Mouse (Mus musculus) limb, embryonic 13.5 days (tissue): ENCODE results near the gene Ptprf. TPM values are rescaled to one million over a fixed set of nuclear protein-coding genes. Genes with fewer than 3 reads are reported as not detected.

Experiments
- ATAC-seq: fragments of 200-750 bp; cut with Nextera tagmentation; 2 replicates; pipeline ENCODE4 v1.8.0; 2017; ENCODE audit warnings: low read depth, moderate number of reproducible peaks, moderate TSS enrichment; ENCODE audit not compliant: low FRiP score
- H3K27ac ChIP-seq: fragments of 300-500 bp; sonication (generic); 2 replicates; pipeline ENCODE4 v1.5.1; 2015; ENCODE audit warnings: inconsistent platforms, mild to moderate bottlenecking, moderate library complexity
- H3K27me3 ChIP-seq: fragments of 300-500 bp; sonication (generic); 2 replicates; pipeline ENCODE4 v1.6.1; 2015; ENCODE audit warnings: mild to moderate bottlenecking, inconsistent platforms
- H3K36me3 ChIP-seq: fragments of 300-500 bp; sonication (generic); 2 replicates; pipeline ENCODE4 v1.6.1; 2015; ENCODE audit warnings: inconsistent platforms, mild to moderate bottlenecking, moderate library complexity
- H3K4me1 ChIP-seq: fragments of 300-500 bp; sonication (generic); 2 replicates; pipeline ENCODE4 v1.6.1; 2015; ENCODE audit warnings: inconsistent platforms
- H3K4me2 ChIP-seq: fragments of 300-500 bp; sonication (generic); replicated peaks from 2 replicates; pipeline ENCODE4 v1.6.1; 2015; ENCODE audit warnings: inconsistent platforms, mild to moderate bottlenecking, moderate library complexity
- H3K4me3 ChIP-seq: fragments of 300-500 bp; sonication (generic); 2 replicates; pipeline ENCODE4 v1.5.1; 2015; ENCODE audit warnings: moderate library complexity, mild to moderate bottlenecking, inconsistent platforms
- H3K9ac ChIP-seq: fragments of 300-500 bp; sonication (generic); 2 replicates; pipeline ENCODE4 v1.6.1; 2015; ENCODE audit warnings: mild to moderate bottlenecking, inconsistent platforms
- H3K9me3 ChIP-seq: fragments of 300-500 bp; sonication (generic); 2 replicates; pipeline ENCODE4 v1.6.1; 2016; ENCODE audit warnings: inconsistent platforms
- WGBS: fragments of 180-500 bp; shearing (Covaris S2); methylation state at CpG from one replicate; pipeline ENCODE4 v1.1.7; 2015; 5-methylcytosine and 5-hydroxymethylcytosine counted together
- polyA plus RNA-seq: library from polyadenylated mRNA; unstranded; fragments of >200 nt; fragmentation: Nextera tagmentation; extraction: Ambion mirVana; gene quantifications from 2 replicates; pipeline ENCODE4 v1.2.1, GENCODE M21; 2015

The Ptprf gene
- polyA plus RNA-seq, 1 experiment from 2014 or later, result 58.1 TPM

DNA sequence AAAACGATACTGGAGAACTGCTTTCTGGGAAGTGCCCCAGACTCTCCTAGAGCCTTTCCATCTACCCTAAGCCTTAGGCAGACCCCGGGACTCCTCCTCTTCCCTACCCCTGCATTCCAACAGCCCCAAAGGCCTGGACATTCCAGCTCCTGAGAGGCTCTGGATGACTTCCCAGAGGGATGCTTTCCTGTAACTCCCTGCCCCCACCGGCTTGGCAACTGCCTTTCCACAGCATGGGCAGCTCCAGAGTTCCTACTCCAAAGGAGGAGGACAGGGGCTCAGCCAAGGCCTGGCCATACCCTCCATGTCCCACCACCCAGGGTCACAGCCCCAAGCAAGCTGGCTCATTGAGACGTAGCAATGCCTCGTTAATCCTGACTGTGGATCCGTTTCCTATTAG lies 21.2 kb downstream of the Ptprf start:
- peaks cover 44% of the 10 kb centered on the region for H3K4me1 ChIP-seq
- no peak for ATAC-seq
- 39% methylated on average over 6 of the region's 6 CpGs for WGBS
- no peaks in the 10 kb centered on the region for H3K9me3 ChIP-seq
- peaks cover 96% of the 10 kb centered on the region for H3K36me3 ChIP-seq
- no peaks in the 10 kb centered on the region for H3K27me3 ChIP-seq
- no peak overlapping the region for H3K4me2 ChIP-seq
- H3K4me3 ChIP-seq, result no peak overlapping the region
- H3K27ac ChIP-seq, result no peak overlapping the region
- no peak overlapping the region for H3K9ac ChIP-seq

DNA sequence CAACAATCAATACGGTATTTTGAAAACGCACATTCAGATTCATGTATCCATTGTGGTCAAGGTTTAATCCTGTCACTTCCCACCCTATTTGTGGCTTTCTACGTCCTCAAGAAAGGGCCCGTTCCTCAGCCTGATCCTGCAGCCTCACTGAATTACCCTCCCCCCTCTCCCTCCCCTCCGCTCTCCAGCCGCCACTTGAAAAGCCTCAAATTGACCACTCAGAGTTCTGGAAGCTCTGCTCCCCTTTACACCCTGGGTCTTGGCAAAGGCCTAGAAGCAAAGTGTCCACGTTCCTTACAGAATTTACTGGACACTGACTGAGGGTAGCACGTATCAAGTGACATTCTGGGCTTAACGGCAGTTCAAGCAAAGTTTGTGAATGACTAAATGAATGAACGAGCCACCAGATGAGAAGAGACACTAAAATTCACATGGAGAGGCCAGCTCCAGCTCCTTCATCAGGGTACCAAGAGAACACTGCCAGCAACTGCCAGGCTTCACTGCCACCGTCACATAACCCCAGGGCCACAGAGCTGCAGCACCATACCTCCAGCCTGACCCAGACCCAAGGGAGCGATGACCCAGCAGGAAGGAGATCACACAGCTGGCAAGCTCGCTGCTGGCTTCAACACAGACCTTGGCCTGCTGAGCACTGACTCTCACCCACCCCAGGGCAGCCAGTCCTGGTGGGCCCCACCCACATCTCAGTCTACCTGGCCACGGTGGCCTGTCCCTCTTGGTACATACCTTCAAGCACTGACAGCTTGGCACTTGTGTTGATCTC lies 22.6 kb downstream of the Ptprf start:
- WGBS, result 77% methylated on average over 14 of the region's 14 CpGs
- Histone ChIP-seq H3K27ac (no peak overlapping the region; the same call in 1 of the 2 replicates), H3K9me3 (no peaks in the 10 kb centered on the region), H3K27me3 (no peaks in the 10 kb centered on the region), H3K4me1 (peaks cover 33% of the 10 kb centered on the region), H3K4me3 (no peak overlapping the region), H3K4me2 (no peak overlapping the region), H3K36me3 (peaks cover 96% of the 10 kb centered on the region), H3K9ac (no peak overlapping the region)
- no peak for ATAC-seq

DNA sequence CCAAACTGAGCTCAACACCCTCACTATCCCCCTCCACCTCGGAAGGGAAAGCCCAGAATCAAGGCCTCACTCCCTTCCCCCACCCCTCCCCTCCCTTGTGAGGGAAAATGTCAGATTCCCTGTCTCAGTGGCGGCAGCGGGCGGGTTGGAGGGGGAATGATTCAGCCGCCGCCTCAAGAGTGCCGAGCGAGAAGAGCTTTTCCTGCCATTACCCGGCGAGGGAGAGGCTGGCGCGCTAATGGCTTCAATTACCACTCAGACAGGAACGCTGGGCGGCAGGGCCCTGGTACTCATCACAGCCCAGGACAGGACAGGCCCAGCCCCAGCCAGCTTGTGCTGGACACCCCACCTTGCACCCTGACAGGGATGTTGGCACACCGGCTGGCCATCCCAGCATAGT lies 25.6 kb downstream of the Ptprf start:
- peaks cover 60% of the 10 kb centered on the region for H3K4me1 ChIP-seq
- ATAC-seq, result no peak
- WGBS, result 15% methylated on average over 15 of the region's 15 CpGs
- no peaks in the 10 kb centered on the region for H3K27me3 ChIP-seq
- no peaks in the 10 kb centered on the region for H3K9me3 ChIP-seq
- H3K4me2 ChIP-seq, result no peak overlapping the region
- peaks cover 72% of the 10 kb centered on the region for H3K36me3 ChIP-seq
- H3K9ac ChIP-seq, result peak overlapping the region; percentile 32
- H3K27ac ChIP-seq, result no peak overlapping the region
- no peak overlapping the region for H3K4me3 ChIP-seq

DNA sequence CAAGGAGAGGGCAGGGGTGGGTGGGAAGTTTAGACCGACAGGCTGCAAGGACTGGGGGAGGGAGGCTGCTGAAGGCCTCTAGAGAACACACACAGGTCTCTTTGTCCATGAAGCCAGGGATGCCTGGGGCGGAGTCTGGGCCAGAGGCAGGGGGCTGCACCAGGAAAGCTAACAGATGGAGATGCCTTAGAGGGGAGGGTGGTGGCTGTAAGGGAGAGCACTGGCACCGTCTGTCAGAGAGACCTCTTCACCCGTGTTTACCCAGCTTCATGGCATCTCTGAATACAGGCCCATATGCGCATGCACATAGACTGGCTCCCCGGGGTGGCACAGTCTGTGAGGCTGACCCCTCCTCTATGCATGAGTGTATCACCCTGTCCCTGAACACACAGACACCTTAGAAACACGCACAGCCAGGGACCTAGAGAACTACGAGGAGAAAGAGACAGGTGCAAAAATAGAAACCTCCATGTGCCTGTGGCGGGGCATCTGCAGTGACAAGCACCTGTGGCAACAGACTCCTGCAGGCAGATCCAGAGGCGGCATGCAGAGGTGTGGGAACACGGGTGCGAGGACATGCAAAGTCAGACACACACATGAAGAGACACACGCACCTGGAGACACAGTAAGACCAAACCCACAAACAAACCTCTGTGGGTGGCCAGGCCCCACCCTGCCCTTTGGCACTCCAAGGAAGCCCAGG lies 29.3 kb downstream of the Ptprf start:
- Histone ChIP-seq H3K9ac (peak overlapping the region; percentile 45), H3K9me3 (no peaks in the 10 kb centered on the region), H3K27me3 (no peaks in the 10 kb centered on the region), H3K4me3 (no peak overlapping the region), H3K27ac (peak overlapping the region; percentile 55; the same call in 1 of the 2 replicates), H3K4me1 (peaks cover 61% of the 10 kb centered on the region), H3K36me3 (peaks cover 59% of the 10 kb centered on the region), H3K4me2 (peak overlapping the region; percentile 91)
- no peak for ATAC-seq
- 46% methylated on average over 13 of the region's 13 CpGs for WGBS

DNA sequence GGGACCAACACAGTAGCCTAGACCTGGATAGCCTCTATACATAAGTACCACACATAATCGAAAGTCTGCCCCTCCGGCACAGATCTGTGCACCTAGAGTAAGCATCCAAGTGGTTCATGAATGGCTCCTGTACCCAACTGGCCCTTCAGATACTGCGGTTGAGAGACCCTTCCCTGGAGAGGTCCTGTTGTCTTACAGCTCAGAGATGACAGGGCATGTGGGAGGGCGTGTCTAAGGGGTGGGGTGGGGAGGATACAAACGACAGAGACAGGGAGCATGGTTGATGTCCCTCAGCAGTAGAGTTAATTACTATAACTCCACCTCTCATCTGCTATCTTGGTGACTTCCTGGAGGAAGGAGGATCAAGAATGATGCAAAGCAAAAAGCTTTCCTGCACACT lies 29.9 kb downstream of the Ptprf start:
- Histone ChIP-seq H3K4me1 (peaks cover 59% of the 10 kb centered on the region), H3K9ac (peak overlapping the region; percentile 66), H3K27me3 (no peaks in the 10 kb centered on the region), H3K4me3 (peak overlapping the region; percentile 51), H3K36me3 (peaks cover 59% of the 10 kb centered on the region), H3K27ac (peak overlapping the region; percentile 66; the same call in 1 of the 2 replicates), H3K4me2 (peak overlapping the region; percentile 91), H3K9me3 (no peaks in the 10 kb centered on the region)
- 31% methylated on average over 5 of the region's 5 CpGs for WGBS
- peak; percentile 2; the same call in 1 of the 2 replicates for ATAC-seq

DNA sequence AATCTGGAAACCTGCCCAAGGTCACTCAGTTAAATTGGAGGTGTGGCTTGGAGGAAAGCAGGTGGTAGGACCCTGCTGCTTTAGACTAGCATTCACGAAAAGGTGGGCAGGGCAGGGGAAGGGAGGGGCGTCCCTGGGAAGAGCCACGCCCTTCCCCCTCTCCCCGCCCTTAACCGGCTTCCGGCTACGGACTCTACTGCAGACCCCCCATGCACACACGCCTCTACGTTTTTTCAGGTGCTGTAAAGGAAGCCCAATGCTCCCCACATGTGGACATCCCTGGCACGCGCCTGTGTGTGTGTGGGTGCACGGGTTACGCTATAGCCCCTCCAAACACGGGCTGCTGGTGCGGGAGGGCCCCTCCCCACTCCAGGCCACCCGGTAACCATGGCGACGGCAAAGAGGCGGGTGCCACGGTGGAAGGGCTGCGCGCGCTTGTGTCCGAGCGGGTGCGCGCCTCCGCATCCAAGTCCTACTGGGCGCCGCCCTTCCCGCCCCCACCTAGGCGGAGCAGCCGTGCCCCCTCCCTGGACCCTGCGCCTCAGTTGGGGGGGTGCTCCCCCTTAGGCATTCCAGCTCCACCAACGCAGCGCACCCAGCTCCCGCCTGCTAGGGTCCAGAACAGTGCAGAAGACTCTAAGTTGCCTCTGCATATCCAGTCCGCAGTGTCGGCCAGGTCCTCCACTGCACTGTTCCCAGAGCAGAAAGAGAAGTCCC lies 30.5 kb downstream of the Ptprf start:
- under 1% methylated on average over 39 of the region's 39 CpGs for WGBS
- peak overlapping the region; percentile 66; the same call in 1 of the 2 replicates for H3K27ac ChIP-seq
- peaks cover 53% of the 10 kb centered on the region for H3K4me1 ChIP-seq
- peak overlapping the region; percentile 91 for H3K4me2 ChIP-seq
- no peaks in the 10 kb centered on the region for H3K27me3 ChIP-seq
- peak overlapping the region; percentile 66 for H3K9ac ChIP-seq
- peak overlapping the region; percentile 51 for H3K4me3 ChIP-seq
- peaks cover 59% of the 10 kb centered on the region for H3K36me3 ChIP-seq
- H3K9me3 ChIP-seq, result no peaks in the 10 kb centered on the region
- peak; percentile 79 for ATAC-seq

DNA sequence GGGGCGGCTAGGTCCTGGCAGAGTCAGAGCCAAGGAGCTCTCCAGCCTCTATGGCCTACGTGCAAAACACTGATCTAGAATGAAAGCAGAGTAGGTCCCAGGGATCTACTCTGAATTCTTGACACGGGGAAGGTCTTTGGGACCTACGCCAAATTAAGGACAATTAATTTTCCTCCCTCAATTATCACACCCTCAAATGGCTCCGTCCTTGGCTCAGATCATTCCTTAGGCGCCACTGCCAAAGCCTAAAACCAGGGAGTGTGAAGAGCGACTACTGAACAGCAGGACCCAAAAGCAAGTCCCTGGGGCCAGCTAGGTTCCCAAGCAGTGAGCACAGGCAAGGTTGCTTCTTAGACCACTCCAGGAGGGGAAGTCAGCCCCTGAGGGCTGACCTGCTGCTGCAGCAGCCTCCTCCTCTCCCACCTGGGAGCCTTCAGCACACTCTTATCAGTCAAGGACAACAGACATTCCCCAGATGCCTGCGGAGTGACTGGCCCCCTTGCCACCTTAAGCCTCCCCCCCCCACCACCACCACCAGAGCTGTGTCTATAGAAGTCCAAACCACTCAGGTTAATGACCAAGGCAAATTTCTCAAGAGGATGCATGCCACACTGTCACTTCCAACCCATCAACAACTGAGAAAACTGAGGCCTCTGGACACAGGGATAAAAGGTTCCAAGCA lies 31.3 kb downstream of the Ptprf start:
- peaks cover 59% of the 10 kb centered on the region for H3K36me3 ChIP-seq
- no peak overlapping the region; the same call in 1 of the 2 replicates for H3K27ac ChIP-seq
- H3K4me3 ChIP-seq, result peak overlapping the region; percentile 51; the same call in 1 of the 2 replicates
- H3K9me3 ChIP-seq, result no peaks in the 10 kb centered on the region
- no peaks in the 10 kb centered on the region for H3K27me3 ChIP-seq
- peaks cover 45% of the 10 kb centered on the region for H3K4me1 ChIP-seq
- H3K9ac ChIP-seq, result no peak overlapping the region
- peak overlapping the region; percentile 91 for H3K4me2 ChIP-seq
- ATAC-seq, result no peak
- WGBS, result 83% methylated on average over 8 of the region's 8 CpGs

DNA sequence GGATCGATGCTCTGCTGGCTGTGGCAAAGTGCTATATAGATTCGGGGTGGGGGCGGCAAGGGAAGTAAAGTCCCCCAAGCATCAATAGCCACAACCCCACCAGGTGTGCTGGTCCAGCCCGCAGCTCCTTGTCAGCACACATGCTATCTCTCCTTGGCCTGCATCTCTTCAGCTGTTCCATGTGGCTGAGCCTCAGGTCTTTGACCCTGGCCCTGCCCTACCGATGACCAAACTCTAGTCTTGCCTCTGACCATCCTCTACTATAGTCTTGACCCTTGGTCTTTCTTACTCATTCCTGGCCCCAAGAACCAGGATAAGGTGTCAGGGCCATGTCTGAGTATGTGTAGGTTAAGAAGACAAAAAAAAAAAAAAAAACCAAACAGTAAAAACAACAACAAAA lies 33.2 kb downstream of the Ptprf start:
- no peaks in the 10 kb centered on the region for H3K27me3 ChIP-seq
- H3K4me3 ChIP-seq, result no peak overlapping the region
- peaks cover 59% of the 10 kb centered on the region for H3K36me3 ChIP-seq
- no peak overlapping the region for H3K9ac ChIP-seq
- ATAC-seq, result no peak
- no peak overlapping the region for H3K4me2 ChIP-seq
- H3K27ac ChIP-seq, result no peak overlapping the region
- H3K9me3 ChIP-seq, result no peaks in the 10 kb centered on the region
- 91% methylated on average over 5 of the region's 5 CpGs for WGBS
- peaks cover 37% of the 10 kb centered on the region for H3K4me1 ChIP-seq

DNA sequence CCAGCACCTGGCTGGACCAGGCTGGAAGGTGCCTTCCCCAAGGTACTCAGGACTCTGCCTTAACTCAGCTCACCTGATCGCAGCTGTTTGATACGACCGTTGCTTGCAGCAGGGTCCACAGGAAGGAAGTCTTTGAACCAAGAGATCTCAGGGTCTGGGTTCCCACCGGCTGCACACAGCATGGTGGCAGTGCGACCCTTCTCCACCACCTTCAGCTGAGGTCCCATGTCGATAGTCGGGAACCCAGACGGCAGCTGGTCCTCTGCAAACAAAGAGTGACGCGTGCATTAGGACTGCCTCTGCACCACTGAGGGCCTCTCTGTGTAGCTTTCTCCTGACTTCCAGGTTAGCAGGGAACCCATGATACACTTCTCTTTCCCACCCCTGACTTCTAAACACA lies 33.8 kb downstream of the Ptprf start:
- Histone ChIP-seq H3K27ac (no peak overlapping the region), H3K4me2 (no peak overlapping the region), H3K9me3 (no peaks in the 10 kb centered on the region), H3K27me3 (no peaks in the 10 kb centered on the region), H3K4me3 (no peak overlapping the region), H3K4me1 (peaks cover 32% of the 10 kb centered on the region), H3K9ac (no peak overlapping the region), H3K36me3 (peaks cover 61% of the 10 kb centered on the region)
- ATAC-seq, result no peak
- 86% methylated on average over 10 of the region's 10 CpGs for WGBS

DNA sequence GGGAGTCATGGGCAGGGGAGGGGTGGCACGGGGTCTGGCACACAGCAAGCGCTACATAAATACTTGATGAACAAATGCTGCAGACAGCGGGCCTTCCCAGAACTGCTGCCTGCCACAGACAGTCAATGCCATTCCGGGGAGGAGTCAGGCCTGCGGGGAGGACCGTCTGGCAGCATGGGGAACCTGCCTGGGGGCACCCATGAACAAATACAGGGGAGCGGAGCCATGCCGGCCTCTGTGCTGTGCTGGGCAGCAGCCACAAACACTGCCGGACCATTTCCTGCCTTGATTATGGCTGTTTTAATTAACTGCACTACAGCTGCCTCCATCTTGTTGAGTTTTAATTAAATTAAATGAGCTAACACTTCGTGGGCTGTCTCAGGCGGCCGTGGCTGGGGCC lies 35.0 kb downstream of the Ptprf start:
- 33% methylated on average over 12 of the region's 12 CpGs for WGBS
- no peak for ATAC-seq
- H3K27ac ChIP-seq, result no peak overlapping the region

DNA sequence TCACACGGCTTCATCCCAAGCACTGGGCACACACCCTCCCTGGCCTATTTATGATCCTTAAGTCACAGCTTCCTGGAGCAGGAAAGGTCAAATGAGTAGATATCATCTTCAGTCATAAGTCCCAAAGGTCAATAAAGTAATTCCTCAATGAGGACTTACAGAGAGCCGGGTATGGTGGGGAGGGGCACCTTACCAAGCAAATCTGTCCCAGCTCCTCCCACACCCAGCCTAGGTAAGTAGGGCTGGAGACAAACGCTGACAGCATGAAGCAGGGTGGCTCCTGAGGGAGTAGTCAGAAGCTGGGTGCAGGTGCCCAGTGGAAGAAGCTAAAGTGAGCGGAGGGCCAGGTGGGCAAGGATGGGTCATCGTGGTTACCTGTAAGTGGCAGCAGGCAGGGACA lies 36.3 kb downstream of the Ptprf start:
- Histone ChIP-seq H3K9ac (no peak overlapping the region), H3K4me1 (peaks cover 7% of the 10 kb centered on the region), H3K9me3 (no peaks in the 10 kb centered on the region), H3K4me2 (no peak overlapping the region), H3K27me3 (no peaks in the 10 kb centered on the region), H3K4me3 (no peak overlapping the region), H3K36me3 (peaks cover 86% of the 10 kb centered on the region), H3K27ac (no peak overlapping the region)
- WGBS, result 79% methylated on average over 5 of the region's 5 CpGs
- no peak for ATAC-seq

More for the DNA sequence above, 35.0 kb downstream of the Ptprf start:
- H3K9ac ChIP-seq, result no peak overlapping the region
- H3K27me3 ChIP-seq, result no peaks in the 10 kb centered on the region
- peaks cover 20% of the 10 kb centered on the region for H3K4me1 ChIP-seq
- H3K36me3 ChIP-seq, result peaks cover 73% of the 10 kb centered on the region
- H3K9me3 ChIP-seq, result no peaks in the 10 kb centered on the region
- no peak overlapping the region for H3K4me3 ChIP-seq
- no peak overlapping the region for H3K4me2 ChIP-seq
